Mouse (Mus musculus) embryonic fibroblast, embryonic 13.5 days (primary cell): ENCODE data around the gene Adgrb2.

Experiments used
- CTCF ChIP-seq: IDR thresholded peaks from 2 replicates; pipeline ENCODE4 v1.5.1; 2011; ENCODE audit warnings: mild to moderate bottlenecking, control low read depth, low read length, moderate library complexity, borderline replicate concordance; ENCODE audit not compliant: insufficient read depth
- POLR2A ChIP-seq: IDR thresholded peaks from 2 replicates; pipeline ENCODE4 v1.6.1; 2011; ENCODE audit warnings: low read depth, mild to moderate bottlenecking, control low read depth, low read length, moderate library complexity

DNA sequence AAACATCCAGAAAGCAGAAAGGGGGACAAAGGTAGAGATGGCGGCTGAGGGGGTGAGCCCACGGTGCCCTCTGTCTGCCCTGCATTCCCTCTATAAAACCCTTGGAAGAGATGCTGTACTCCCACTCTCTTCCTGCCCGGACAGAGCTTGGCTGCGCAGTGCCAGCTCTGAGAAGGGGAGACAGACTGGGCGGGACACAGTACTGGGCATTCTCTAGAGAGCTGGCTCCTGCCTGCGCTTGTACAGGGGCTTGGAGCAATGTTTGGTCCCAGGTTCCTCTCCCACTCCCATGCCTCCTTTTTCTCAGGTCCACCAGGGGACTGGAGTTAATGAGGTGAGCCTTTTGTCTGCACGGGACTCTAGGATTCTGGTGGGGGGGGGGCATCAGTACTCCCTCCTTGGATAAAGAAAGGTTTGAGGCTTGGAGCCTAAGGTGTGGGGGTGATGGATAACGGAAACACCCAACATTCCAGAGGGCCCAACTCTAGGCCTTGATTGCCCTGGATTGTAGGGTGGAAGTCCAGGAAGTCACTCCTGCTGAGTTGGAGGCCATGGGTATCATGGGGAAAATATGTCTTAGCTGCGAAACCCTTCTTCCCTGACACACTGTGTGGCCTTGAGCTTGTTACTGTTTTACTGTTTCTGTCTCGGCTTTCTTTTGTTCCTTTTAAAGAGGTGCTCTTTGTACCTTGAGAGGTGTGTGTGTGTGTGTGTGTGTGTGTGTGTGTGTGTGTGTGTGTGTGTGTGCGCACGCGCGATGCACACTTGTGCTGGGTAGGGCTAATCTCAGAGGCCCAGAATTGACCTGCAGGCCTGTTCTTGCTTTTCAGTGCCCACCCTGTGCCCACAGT is 70.7 kb downstream of the Adgrb2 start:
- no peak for TF ChIP-seq CTCF
- TF ChIP-seq POLR2A = no peak
